Mouse (Mus musculus): ENCODE measurements around the gene Zzef1. TPM values are rescaled to one million over a fixed set of nuclear protein-coding genes. Genes with fewer than 3 reads are reported as not detected.

Zzef1 gene
- total RNA-seq, 2 experiments from 2014 or later = 44.5 to 48.6 TPM

DNA sequence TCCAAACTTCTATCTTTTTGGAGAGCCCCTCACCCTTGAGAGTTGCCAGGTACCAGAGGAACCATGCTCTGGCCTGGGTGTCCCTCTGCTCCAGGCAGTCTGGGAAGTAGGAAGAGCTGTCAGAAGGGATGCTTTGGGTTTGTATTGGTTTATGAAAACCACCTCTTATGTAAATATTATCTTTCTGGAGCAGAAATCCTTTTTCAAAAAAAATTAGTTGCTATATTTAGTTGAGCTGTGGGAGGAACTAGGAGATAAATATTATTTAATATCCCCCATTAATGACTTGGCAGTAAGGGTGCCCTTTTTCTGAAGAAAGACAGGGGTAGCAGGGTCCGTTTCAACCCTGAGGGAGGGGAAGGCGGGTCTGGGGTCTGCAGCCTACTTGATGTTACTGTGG lies 166.4 kb downstream of the Zzef1 start:
- TF ChIP-seq CTCF (IDR thresholded peaks at IDR 0.05) = no peak
- Histone ChIP-seq H3K27ac (no peak overlapping the region), H3K4me3 (no peak overlapping the region)
- intact Hi-C loops (cut with DNase I) = no loop called here
- no peak for DNase-seq (ENCODE audit: extremely low spot score in 1 of 2, low spot score in 2 of 2)

DNA sequence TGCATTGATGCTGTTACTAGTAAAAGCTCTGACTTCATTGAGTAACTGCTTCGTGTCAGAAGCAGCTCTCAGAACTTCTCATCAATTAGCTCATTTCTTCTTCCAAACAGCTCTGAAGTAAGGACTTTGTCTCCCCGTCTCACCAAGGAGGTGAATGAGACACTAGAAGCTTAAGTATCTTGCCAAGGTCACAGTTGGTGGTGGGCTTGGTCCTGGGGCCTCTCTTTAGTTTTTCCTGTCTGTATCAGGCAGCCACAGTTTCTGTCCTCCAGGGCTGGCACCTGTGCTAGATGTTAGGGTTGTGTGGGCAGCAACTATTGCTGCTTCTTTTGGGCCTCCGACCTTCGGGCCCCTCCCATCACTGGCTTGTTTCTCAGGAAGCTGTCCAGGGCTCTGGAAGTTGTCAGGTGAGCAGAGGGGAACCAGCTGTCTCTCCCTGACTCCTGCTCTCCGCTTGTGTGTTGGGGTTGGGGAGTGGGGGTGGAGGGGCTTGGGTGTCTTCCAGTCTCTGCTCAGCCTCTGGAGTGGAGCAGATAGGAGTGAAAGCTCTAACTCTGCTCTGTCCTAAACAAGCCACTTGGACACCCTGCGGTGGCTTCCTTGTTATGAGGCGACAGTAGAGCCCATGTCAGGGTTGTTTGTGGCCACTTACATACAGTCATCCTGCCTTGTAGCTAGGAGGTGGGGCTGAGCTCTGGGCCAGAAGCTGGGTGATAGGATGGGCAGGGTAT lies 167.2 kb downstream of the Zzef1 start:
- Histone ChIP-seq H3K27ac (no peak overlapping the region), H3K4me3 (no peak overlapping the region)
- intact Hi-C loops (cut with DNase I) = no loop called here
- no peak for TF ChIP-seq CTCF (IDR thresholded peaks at IDR 0.05)
- no peak for DNase-seq (ENCODE audit: extremely low spot score in 1 of 2, low spot score in 2 of 2)

DNA sequence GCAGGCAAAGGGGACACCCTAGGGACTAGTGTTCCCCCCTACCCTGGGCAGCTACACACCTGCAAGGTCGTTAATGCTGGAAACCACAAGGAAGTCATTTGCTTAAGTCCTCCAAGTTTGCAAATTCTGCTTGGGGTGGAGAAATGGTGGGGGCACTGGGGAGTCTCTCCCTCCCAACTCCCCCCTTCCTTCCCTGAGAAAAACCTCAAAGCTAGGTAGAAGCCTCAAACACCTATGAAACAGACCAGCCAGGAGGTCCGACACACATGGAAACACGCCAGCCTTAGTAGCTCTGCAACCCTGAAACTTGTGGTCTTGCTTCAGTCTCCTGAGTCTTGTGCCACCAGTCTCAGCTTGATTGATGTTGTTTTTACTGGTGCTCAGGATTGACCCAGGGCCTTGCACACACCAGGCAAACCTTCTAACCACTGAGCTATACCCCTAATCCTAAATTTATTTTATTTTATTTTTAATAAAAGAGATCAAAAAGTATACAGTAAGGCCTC lies 167.8 kb downstream of the Zzef1 start:
- DNase-seq (ENCODE audit: extremely low spot score in 1 of 2, low spot score in 2 of 2) = no peak
- no peak overlapping the region for H3K4me3 ChIP-seq
- intact Hi-C loops (cut with DNase I) = no loop called here

DNA sequence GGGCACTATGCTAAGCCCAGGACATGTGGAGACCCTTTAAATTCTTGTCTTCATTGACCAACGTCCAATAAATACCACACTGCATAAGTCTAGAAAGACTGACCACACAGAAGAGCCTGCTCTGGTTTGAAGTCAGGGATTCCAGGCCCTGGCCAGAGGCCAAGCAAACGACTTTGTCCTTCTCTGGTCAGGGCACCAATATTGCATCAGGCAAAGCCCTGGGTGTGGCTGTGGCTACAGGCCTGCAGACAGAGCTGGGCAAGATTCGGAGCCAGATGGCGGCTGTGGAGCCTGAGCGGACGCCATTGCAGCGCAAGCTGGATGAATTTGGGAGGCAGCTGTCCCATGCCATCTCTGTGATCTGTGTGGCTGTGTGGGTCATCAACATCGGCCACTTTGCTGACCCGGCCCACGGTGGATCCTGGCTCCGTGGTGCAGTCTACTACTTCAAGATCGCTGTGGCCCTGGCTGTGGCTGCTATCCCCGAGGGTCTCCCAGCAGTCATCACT lies 179.0 kb downstream of the Zzef1 start:
- TF ChIP-seq CTCF (IDR thresholded peaks at IDR 0.05) = no peak
- Histone ChIP-seq H3K4me3 (no peak overlapping the region), H3K27ac (no peak overlapping the region)
- intact Hi-C loops (cut with DNase I) = no loop called here
- no peak for DNase-seq (ENCODE audit: extremely low spot score in 1 of 2, low spot score in 2 of 2)

More for the DNA sequence above, 167.8 kb downstream of the Zzef1 start:
- H3K27ac ChIP-seq = no peak overlapping the region
- no peak for TF ChIP-seq CTCF (IDR thresholded peaks at IDR 0.05)

Small RNA genes lying within 50 kb of the gene (microRNA-seq; reads per million reads assigned to microRNA genes)
- 0 reads per million in 2 experiments for gene Gm44467

Other genes starting within 250 kb of the Zzef1 start
- gene Spns3, start 245.7 kb upstream of the Zzef1 start, total RNA-seq (2021) = under 1 TPM; 0.38 to 0.47 TPM
- 10 to 100 TPM; 51.2 to 52.2 TPM for gene Ube2g1, start 188.9 kb upstream of the Zzef1 start, total RNA-seq (2021)
- gene Ankfy1, start 106.2 kb upstream of the Zzef1 start, total RNA-seq (2021) = 10 to 100 TPM; 34.4 to 35.4 TPM
- gene Cyb5d2, start 84 bp upstream of the Zzef1 start, total RNA-seq (2021) = 10 to 100 TPM; 15.2 to 18.0 TPM
- 1 to 10 TPM; 6.9 to 7.0 TPM for gene Atp2a3, start 164.9 kb downstream of the Zzef1 start, total RNA-seq (2021)
- gene P2rx1, start 202.9 kb downstream of the Zzef1 start, total RNA-seq (2021) = under 1 TPM; 0.20 to 0.40 TPM
- gene Camkk1, start 222.8 kb downstream of the Zzef1 start, total RNA-seq (2021) = 100 to 1,000 TPM; 118 to 126 TPM

All from left cerebral cortex, adult 2 months (tissue).